Mouse (Mus musculus) layer of hippocampus, adult 6 months (tissue): ENCODE results near the gene Rnf43. TPM values are rescaled to one million over a fixed set of nuclear protein-coding genes. Genes with fewer than 3 reads are reported as not detected.

ENCODE experiments used
- long read RNA-seq, 2 experiments: library from polyadenylated mRNA; unstranded; transcript quantifications; one replicate each; pipeline ENCODE4 v2.0.0; 2019 to 2020
- microRNA-seq: library from miRNA; unstranded; fragments of <30 nt; microRNA quantifications from one replicate; pipeline ENCODE4 v1.2.0, GENCODE M21; 2020
- polyA plus RNA-seq: library from polyadenylated mRNA; unstranded; fragments of <200 nt; fragmentation: Nextera tagmentation; gene quantifications from 2 replicates; pipeline ENCODE4 v1.2.3, GENCODE M21; 2021

The Rnf43 gene
- polyA plus RNA-seq: 0.70 and 1.2 TPM in 2 replicates
- long read RNA-seq, experiment 1, partial matches to known transcripts: 1 of 2 reads
- long read RNA-seq, experiment 1, other reads (novel, unspliced or antisense): 1 of 2 reads
- long read RNA-seq, experiment 2, full-length matches to known transcripts: 1 of 3 reads
- long read RNA-seq, experiment 2, partial matches to known transcripts: 2 of 3 reads
- long read RNA-seq, experiment 2, other reads (novel, unspliced or antisense): 0 of 3 reads

DNA sequence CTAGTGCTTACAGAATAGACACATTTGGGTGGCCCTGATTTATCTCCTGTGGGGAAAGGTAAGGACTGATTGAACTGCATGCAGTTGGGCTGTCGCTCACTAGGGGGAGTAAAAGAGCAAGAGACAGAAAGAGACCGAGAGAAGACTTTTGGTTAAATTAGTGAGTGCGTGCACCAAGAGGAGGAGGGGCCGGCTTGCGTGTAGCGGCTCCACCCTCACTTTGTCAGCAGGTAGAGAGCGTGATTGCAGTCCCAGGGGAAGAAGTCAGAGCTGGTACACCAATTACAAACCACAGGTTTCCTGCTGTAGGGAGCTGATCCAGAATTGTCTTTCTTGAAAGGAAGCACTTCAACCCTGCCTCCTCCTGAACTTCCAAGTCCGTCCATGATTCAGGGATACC lies at the start of gene Rnf43:
Gene Rnf43 (plus strand): TSS at position 316 of the 400 bp plus-strand sequence.

DNA sequence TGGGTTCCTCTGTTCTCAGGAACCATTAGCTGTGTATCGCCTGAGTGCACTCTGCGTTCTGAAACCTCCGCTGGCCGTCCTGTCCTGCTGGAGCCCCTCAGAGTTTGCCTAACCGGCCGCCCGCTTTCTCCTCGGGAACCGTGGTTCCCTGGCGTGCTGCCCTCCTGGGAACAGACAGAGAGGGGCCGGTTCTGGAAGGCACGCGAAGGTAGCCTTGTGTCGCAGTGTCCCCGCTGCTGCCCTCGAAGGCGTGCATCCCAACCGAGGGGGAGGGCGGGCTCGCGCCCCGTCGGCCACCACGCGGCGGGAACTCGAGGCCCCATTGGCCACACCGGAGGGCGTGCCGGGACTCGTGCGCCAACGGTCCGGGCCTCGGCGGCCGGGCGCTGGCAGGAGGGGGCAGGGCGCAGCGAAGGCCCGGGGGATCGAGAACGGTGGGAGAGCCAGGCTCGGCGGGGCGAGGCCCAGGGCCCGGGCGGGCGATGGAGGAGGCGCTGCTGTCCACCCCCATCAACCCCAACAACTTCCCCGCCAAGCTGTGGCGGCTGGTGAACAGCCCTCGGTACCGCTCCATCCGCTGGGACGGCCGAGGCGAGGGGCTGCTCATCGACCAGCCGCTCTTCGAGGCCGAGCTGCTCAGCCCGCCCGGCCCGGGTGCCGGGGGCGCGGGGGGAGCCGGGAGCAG lies 45.6 kb upstream of the Rnf43 start, which contains the start of gene Hsf5:
Gene Hsf5 (plus strand): TSS at position 375 of the 685 bp plus-strand sequence.

DNA sequence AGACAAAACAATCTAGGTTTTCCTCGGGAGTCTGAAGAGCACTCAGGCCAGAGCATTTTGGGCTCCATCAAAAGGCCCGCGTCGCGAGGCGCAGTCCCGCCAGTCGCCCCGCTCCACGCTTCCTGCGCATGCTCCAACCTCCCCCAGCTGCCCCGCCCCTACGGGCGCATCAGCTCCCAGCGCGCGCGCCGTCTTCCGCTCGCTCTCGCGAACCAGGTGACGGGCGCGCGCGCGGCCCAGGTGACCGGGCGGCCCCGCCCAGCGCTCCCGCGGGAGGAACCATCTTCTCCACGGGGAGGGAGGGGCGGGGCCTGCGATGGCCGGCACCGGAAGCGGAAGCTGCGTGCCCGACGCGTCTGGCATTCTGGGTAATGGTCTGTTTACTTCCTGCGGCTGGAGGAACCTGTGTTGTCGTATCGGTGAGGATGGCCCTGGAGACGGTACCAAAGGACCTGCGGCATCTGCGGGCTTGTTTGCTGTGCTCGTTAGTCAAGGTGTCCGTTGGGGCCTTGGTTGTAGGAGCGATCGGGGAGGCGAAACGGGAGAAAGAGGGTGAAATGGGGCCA lies 74.7 kb downstream of the Rnf43 start, which contains the start of gene Supt4a:
Gene Supt4a (plus strand): TSS at position 378 of the 566 bp plus-strand sequence.

DNA sequence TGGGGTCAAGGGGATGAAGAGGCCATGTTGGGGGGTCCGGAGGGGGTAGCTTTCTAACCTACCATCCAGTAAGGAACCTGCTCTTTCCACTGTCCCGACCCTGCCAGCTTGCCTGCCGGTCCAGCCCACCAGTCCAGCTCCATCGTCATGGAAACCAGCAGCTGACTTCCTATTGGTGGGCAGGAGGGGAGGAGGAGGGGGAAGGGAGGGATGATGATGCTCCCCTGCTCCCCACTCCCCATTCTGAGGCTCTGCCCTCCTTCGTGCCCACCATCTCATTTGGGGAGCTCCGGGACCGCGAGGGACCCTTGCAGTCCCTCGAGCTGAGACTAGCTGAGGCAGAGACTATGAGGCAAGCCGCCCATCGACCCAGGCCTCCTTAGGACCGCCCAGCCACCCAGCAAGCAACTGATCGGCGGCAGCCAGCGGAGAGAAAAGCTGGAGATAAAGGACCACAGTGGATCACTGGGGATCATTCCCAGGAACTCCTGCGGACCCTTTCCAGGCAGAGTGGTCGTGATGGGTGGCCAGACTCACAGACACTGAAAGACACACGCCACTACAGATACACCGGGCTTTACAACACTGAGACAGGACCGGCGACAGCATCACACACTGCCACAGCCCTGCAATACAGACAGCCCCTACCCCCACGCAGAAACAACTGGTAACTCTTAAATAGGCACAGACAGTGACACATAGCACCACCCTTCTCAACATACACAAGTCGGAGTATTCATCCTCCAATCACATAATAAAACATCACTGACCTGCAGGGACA lies 98.0 kb downstream of the Rnf43 start, which contains the start of gene Tspoap1:
Gene Tspoap1 (plus strand): TSS at position 241 of the 781 bp plus-strand sequence.

Small RNA genes within 50 kb of the gene (microRNA-seq; reads per million reads assigned to microRNA genes)
- gene Mir142: not detected
- not detected for gene Mir142b

Other genes starting within 250 kb of the Rnf43 start
- not detected in 2 replicates for gene Gm11492, start 96.1 kb upstream of the Rnf43 start, polyA plus RNA-seq
- 171 and 207 TPM in 2 replicates for gene Sept4, start 93.8 kb upstream of the Rnf43 start, polyA plus RNA-seq
- gene Mtmr4, start 70.6 kb upstream of the Rnf43 start, polyA plus RNA-seq: 11.0 and 12.7 TPM in 2 replicates
- 0.09 and 0.10 TPM in 2 replicates for gene Hsf5, start 45.6 kb upstream of the Rnf43 start, polyA plus RNA-seq
- 231 and 250 TPM in 2 replicates for gene Supt4a, start 74.8 kb downstream of the Rnf43 start, polyA plus RNA-seq
- 5.9 and 6.1 TPM in 2 replicates for gene Tspoap1, start 97.8 kb downstream of the Rnf43 start, polyA plus RNA-seq
- 0.18 and 0.24 TPM in 2 replicates for gene Mpo, start 130.9 kb downstream of the Rnf43 start, polyA plus RNA-seq
- 0.59 and 0.65 TPM in 2 replicates for gene Lpo, start 165.6 kb downstream of the Rnf43 start, polyA plus RNA-seq
- gene Mks1, start 190.5 kb downstream of the Rnf43 start, polyA plus RNA-seq: 2.6 and 2.7 TPM in 2 replicates
- gene Epx, start 212.8 kb downstream of the Rnf43 start, polyA plus RNA-seq: 0.21 and 0.39 TPM in 2 replicates
- gene Olfr462, start 229.5 kb downstream of the Rnf43 start, polyA plus RNA-seq: not detected in 2 replicates
- gene Olfr463, start 234.7 kb downstream of the Rnf43 start, polyA plus RNA-seq: not detected in 2 replicates